Mouse (Mus musculus) testis, postnatal 14 days (tissue): ENCODE results near the gene Hc.

Source experiments
- DNase-seq: peaks from one replicate; pipeline ENCODE4 v3.0.0; 2021; ENCODE audit warnings: low spot score

Gene Hc

DNA sequence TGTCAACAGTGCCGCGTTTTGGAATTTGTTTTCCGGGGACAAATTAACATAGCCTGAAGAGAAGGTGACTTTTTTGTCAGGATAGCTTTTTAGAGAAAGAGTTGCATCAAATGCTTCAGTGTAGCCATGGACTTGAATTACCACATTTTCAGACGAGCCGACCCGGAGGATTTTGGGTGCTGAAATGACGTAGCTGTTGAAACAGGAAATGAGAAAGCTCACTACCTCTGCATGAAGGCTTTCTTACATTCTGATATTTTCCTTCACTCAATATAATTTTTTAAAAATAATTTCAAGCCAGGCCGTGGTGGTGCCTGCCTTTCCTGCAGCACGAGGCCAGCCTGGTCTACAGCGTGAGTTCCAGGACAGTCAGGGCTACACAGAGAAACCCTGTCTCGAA lies 4.0 kb downstream of the Hc start:
- no peak for DNase-seq

- DNase-seq = peak; percentile 26
Measured at GRCm38 (mm10) chr2:35048851-35049250, 12.4 kb downstream of the Hc start.

- DNase-seq = no peak
Measured at GRCm38 (mm10) chr2:35044956-35045355, 16.3 kb downstream of the Hc start.

DNA sequence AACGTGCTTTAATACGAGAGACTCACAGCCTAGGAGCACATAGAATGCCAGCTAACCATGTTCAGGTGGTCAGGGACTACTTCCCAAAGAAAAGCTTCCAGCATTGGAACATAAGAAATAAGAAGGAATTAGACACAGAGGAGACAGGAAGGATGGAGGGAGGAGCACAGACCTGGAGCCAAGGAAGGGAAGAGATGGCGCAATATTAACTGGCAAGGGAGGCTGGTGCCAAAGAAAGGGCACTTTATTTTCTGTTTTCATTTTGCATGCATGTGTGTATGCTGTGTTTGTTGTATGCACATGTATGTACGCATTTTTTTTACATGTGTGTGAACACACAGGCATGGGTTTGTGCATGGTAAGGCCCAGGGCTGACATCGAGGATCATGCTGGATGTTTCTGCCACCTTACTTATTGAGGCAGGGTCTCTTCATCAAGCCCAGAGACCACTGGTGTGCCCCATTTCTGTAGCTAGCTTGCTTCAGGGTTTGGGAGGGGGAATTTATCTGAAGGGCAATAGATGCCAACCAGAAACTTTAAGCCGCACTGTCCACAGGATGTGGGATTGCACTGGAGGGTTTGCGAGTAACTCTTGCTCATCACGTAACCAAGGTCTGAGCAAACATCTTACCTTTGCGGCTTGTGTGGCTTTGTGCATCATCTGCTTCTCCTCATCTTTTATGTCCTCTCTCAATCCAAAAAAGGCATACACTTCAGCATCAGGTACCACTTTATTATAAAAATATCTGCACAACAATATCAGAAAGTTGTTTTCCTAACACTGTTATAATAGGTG lies 22.5 kb downstream of the Hc start:
- DNase-seq = no peak

DNA sequence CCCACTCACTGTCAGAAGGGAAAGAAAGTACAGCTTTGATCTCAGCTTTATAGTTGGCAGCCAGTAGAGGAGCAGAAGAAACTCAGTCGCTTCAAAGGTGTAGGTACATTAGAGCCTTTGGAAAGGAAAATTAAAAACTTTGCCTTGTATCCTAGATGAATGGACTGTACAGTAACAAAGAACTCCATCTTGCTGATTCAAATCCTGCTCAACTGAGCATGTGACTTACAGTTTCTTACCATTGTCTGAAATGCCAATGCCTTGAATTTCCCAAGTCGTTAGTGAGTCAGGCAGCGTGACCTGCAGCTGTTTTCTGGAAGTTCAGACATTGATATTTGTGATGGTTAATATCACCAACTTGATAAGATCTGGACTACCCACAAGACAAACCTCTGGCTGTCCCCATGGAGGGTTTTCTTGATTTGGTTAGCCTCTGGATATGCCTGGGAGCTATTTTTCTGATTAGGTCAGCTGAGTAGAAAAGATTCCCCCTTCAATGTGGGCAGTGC lies 36.5 kb downstream of the Hc start:
- no peak for DNase-seq

DNA sequence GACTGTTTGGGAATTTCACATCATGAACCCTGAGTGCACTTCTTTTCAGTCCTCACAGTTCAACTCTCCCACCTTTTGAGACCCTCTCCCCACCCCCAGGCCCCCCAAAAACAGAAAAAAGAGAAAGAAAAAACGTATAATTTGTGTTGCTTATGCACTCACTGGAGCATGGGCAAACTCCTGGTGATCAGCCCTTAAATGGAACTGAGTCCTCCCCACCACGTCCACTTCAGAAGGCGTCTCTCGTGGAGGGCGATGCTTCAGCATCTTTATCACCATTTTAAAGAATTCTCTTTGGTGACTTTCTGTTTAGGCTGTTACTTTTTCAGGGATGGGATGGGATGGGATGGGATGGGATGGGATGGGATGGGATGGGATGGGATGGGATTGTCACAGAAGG lies 39.4 kb downstream of the Hc start:
- no peak for DNase-seq

- DNase-seq = no peak
Measured at GRCm38 (mm10) chr2:35015861-35016260, 45.4 kb downstream of the Hc start.

- no peak for DNase-seq
Measured at GRCm38 (mm10) chr2:35011649-35012048, 49.6 kb downstream of the Hc start.

DNA sequence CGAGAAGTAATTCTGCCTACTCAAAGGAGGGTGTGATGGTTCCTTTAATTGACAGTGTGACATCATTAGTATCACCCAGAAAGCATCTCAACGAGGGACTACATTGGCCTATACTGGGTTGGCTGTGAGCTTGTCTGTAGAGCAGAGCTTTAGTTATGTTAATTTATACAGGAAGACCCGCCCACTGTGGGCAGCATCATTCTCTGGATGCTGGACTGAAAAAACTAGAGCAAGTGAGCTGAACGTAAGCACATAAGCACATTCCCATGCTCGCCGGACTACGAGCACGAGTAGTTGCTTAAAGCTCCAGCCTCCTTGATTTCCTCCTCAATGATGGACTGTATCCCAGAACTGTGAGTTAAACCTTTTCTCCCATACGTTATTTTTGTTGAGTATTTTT lies 62.3 kb downstream of the Hc start:
- no peak for DNase-seq

GRCm38 (mm10) chr2:34996506-34996905 lies 64.7 kb downstream of the Hc start:
- DNase-seq = no peak

- no peak for DNase-seq
Measured at GRCm38 (mm10) chr2:34993696-34994356, 67.4 kb downstream of the Hc start.

DNA sequence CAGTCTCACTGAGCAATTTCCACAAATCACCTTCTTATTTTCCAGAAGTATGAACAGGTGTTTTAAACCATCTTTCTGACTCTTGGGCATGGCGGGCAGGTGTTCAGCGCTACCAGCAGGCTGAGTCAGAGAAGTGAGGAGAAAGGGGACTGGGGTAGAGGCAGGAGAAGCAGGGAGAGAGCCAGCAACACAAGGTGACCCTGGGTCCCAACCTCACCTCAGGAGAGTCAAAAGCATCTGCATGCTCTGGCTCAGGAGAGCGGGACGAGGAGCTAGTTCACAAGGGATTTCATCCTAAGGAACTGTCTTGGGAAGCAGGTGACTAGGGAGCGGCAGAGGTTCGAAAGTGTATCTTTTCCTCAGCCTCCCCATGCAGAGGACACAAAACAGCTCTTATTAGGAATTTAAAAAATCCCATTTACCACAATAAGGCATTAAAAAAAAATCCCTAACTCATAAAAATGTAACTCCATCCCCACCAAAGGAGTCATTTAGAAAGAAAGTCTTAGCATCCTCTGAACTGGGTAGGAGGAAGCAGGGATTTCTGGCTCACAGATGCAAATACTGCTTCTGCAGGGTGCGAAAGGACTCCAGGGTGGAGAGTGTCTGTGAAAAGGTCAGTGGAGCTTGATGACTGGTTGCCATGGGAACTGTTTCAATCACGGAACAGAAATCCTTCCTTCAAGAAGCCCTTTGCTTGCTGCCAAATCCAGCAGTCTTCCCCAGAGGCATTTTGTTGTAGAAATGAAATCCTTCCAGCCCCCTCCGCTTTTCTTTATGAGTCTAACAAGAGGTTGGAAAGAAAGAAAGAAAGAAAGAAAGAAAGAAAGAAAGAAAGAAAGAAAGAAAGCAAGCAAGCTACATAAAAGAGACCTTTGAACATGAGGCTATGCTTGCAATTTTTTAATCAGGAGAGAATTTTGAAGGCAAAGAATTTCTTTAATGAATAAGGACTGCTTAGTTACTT lies 68.2 kb downstream of the Hc start:
- no peak for DNase-seq

- no peak for DNase-seq
Measured at GRCm38 (mm10) chr2:34991966-34992365, 69.3 kb downstream of the Hc start.

- peak; percentile 40 for DNase-seq
Measured at GRCm38 (mm10) chr2:34989749-34990148, 71.5 kb downstream of the Hc start.

DNA sequence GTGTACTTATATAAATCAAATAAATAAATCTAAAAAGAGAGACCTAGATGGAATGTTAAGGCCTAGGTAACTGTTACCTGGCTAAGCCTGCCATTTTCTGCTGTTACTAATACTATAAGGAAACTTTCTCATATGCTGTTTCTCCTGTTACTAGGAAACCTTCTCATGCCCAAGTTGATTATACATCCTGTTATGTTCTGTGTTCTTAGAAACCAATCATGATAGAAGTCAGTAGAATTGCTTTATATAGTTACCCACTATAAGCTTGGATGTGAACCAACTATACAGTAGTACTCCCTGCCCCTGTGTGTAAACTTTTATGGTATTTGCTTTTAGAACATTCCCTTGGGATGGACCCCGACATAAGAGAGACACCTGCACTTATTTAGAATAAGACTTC lies 73.6 kb downstream of the Hc start:
- DNase-seq = no peak

- no peak for DNase-seq
Measured at GRCm38 (mm10) chr2:34984885-34985284, 76.4 kb downstream of the Hc start.

- DNase-seq = peak; percentile 46
Measured at GRCm38 (mm10) chr2:34982906-34983698, 78.1 kb downstream of the Hc start.

DNA sequence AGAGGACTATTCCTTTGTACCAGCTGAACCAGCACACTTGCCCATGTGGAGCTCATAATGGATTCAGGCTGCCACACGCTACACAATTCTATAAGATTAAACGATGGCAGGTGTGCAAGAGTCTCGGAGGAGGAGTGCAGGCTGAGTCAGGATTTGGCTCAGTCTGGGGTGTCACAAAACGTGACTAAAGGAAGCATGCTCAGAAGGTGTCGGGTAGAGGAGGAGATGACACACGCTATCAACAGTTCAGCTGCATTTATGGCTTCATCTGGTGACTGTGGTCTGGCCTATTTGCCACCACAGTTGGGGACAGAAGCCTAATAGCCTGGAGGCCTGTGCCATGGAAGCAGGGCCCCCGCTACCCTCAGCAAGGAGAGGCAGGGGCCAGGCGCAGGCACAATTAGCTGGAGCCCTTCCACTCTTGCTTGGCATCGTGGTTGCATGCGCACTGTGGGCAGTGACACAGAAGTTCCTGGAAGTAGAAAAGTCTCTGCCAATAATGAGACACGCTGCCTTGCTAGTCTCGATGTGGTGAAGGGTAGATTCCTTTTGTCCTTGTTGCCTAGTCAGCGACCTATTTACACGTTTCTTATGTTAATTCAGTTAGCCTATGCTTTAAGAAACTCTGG lies 79.0 kb downstream of the Hc start:
- no peak for DNase-seq

- DNase-seq = no peak
Measured at GRCm38 (mm10) chr2:34979459-34980011, 81.7 kb downstream of the Hc start.

- DNase-seq = no peak
Measured at GRCm38 (mm10) chr2:34978226-34978625, 83.0 kb downstream of the Hc start.
